Mouse (Mus musculus): ENCODE measurements around the gene Rasa3. TPM values are rescaled to one million over a fixed set of nuclear protein-coding genes. Genes with fewer than 3 reads are reported as not detected.

Gene Rasa3
- 9.7 and 13.9 TPM in 2 replicates for polyA plus RNA-seq (2012; ENCODE audit: insufficient read depth, insufficient read length, missing spikeins)

GRCm38 (mm10) chr8:13677413-13677883 lies at the start of gene Rasa3:
Gene Rasa3, minus strand, starts transcription at chr8:13677603.
- Histone ChIP-seq H3K4me3 (ENCODE audit: insufficient read depth, low read depth, low read length) (peak within 1 kb of the TSS; percentile 95), H3K4me1 (ENCODE audit: control insufficient read depth, insufficient read depth, insufficient read length, low read length) (peaks cover 18% of the 10 kb centered on the region), H3K27ac (replicated peaks; ENCODE audit: low read depth, low read length) (peak within 1 kb of the TSS; percentile 87)

- Histone ChIP-seq H3K27ac (replicated peaks; ENCODE audit: low read depth, low read length) (no peak overlapping the region), H3K4me3 (ENCODE audit: insufficient read depth, low read depth, low read length) (no peak overlapping the region), H3K4me1 (ENCODE audit: control insufficient read depth, insufficient read depth, insufficient read length, low read length) (no peaks in the 10 kb centered on the region)
These were observed 48.3 kb upstream of the Rasa3 start for GRCm38 (mm10) chr8:13725722-13726121.

- Histone ChIP-seq H3K4me1 (ENCODE audit: control insufficient read depth, insufficient read depth, insufficient read length, low read length) (no peaks in the 10 kb centered on the region), H3K27ac (replicated peaks; ENCODE audit: low read depth, low read length) (no peak overlapping the region), H3K4me3 (ENCODE audit: insufficient read depth, low read depth, low read length) (no peak overlapping the region)
These were observed 41.6 kb upstream of the Rasa3 start for GRCm38 (mm10) chr8:13718980-13719379.

- Histone ChIP-seq H3K4me1 (ENCODE audit: control insufficient read depth, insufficient read depth, insufficient read length, low read length) (no peaks in the 10 kb centered on the region), H3K4me3 (ENCODE audit: insufficient read depth, low read depth, low read length) (no peak overlapping the region), H3K27ac (replicated peaks; ENCODE audit: low read depth, low read length) (no peak overlapping the region)
These were observed 31.1 kb upstream of the Rasa3 start for GRCm38 (mm10) chr8:13708514-13708913.

GRCm38 (mm10) chr8:13706918-13707317 lies 29.5 kb upstream of the Rasa3 start:
- H3K4me1 ChIP-seq (ENCODE audit: control insufficient read depth, insufficient read depth, insufficient read length, low read length): 0 out of 2 replicates have a peak, but pooled peaks cover 3% of the 10 kb centered on the region
- H3K4me3 ChIP-seq (ENCODE audit: insufficient read depth, low read depth, low read length): no peak overlapping the region
- no peak overlapping the region for H3K27ac ChIP-seq (replicated peaks; ENCODE audit: low read depth, low read length)

- Histone ChIP-seq H3K4me3 (ENCODE audit: insufficient read depth, low read depth, low read length) (no peak within 1 kb of the TSS), H3K27ac (replicated peaks; ENCODE audit: low read depth, low read length) (no peak within 1 kb of the TSS), H3K4me1 (ENCODE audit: control insufficient read depth, insufficient read depth, insufficient read length, low read length) (0 out of 2 replicates have a peak, but pooled peaks cover 3% of the 10 kb centered on the region)
These were observed 28.3 kb upstream of the Rasa3 start, which contains the start of gene Cfap97d2 for GRCm38 (mm10) chr8:13705668-13706067. Gene Cfap97d2, plus strand, starts transcription at chr8:13705889.

- Histone ChIP-seq H3K27ac (replicated peaks; ENCODE audit: low read depth, low read length) (no peak overlapping the region), H3K4me1 (ENCODE audit: control insufficient read depth, insufficient read depth, insufficient read length, low read length) (0 out of 2 replicates have a peak, but pooled peaks cover 3% of the 10 kb centered on the region), H3K4me3 (ENCODE audit: insufficient read depth, low read depth, low read length) (no peak overlapping the region)
These were observed 26.9 kb upstream of the Rasa3 start for GRCm38 (mm10) chr8:13704301-13704700.

- Histone ChIP-seq H3K27ac (replicated peaks; ENCODE audit: low read depth, low read length) (no peak overlapping the region), H3K4me3 (ENCODE audit: insufficient read depth, low read depth, low read length) (no peak overlapping the region), H3K4me1 (ENCODE audit: control insufficient read depth, insufficient read depth, insufficient read length, low read length) (0 out of 2 replicates have a peak, but pooled peaks cover 3% of the 10 kb centered on the region)
These were observed 26.4 kb upstream of the Rasa3 start for GRCm38 (mm10) chr8:13703756-13704155.

GRCm38 (mm10) chr8:13702755-13703154 lies 25.4 kb upstream of the Rasa3 start:
- Histone ChIP-seq H3K4me1 (ENCODE audit: control insufficient read depth, insufficient read depth, insufficient read length, low read length) (0 out of 2 replicates have a peak, but pooled peaks cover 3% of the 10 kb centered on the region), H3K27ac (replicated peaks; ENCODE audit: low read depth, low read length) (no peak overlapping the region)

GRCm38 (mm10) chr8:13699323-13699949 lies 22.0 kb upstream of the Rasa3 start:
- no peak overlapping the region for H3K4me3 ChIP-seq (ENCODE audit: insufficient read depth, low read depth, low read length)
- 0 out of 2 replicates have a peak, but pooled peaks cover 3% of the 10 kb centered on the region for H3K4me1 ChIP-seq (ENCODE audit: control insufficient read depth, insufficient read depth, insufficient read length, low read length)
- no peak overlapping the region for H3K27ac ChIP-seq (replicated peaks; ENCODE audit: low read depth, low read length)

More at GRCm38 (mm10) chr8:13702755-13703154, 25.4 kb upstream of the Rasa3 start:
- H3K4me3 ChIP-seq (ENCODE audit: insufficient read depth, low read depth, low read length): no peak overlapping the region

GRCm38 (mm10) chr8:13698281-13698680 lies 20.9 kb upstream of the Rasa3 start:
- H3K27ac ChIP-seq (replicated peaks; ENCODE audit: low read depth, low read length): no peak overlapping the region
- H3K4me3 ChIP-seq (ENCODE audit: insufficient read depth, low read depth, low read length): no peak overlapping the region
- 0 out of 2 replicates have a peak, but pooled peaks cover 3% of the 10 kb centered on the region for H3K4me1 ChIP-seq (ENCODE audit: control insufficient read depth, insufficient read depth, insufficient read length, low read length)

- Histone ChIP-seq H3K4me1 (ENCODE audit: control insufficient read depth, insufficient read depth, insufficient read length, low read length) (0 out of 2 replicates have a peak, but pooled peaks cover 3% of the 10 kb centered on the region), H3K27ac (replicated peaks; ENCODE audit: low read depth, low read length) (no peak overlapping the region), H3K4me3 (ENCODE audit: insufficient read depth, low read depth, low read length) (no peak overlapping the region)
These were observed 20.3 kb upstream of the Rasa3 start for GRCm38 (mm10) chr8:13697681-13698080.

GRCm38 (mm10) chr8:13697196-13697595 lies 19.8 kb upstream of the Rasa3 start:
- Histone ChIP-seq H3K27ac (replicated peaks; ENCODE audit: low read depth, low read length) (no peak overlapping the region), H3K4me3 (ENCODE audit: insufficient read depth, low read depth, low read length) (no peak overlapping the region), H3K4me1 (ENCODE audit: control insufficient read depth, insufficient read depth, insufficient read length, low read length) (0 out of 2 replicates have a peak, but pooled peaks cover 2% of the 10 kb centered on the region)

- no peak overlapping the region for H3K4me3 ChIP-seq (ENCODE audit: insufficient read depth, low read depth, low read length)
- H3K4me1 ChIP-seq (ENCODE audit: control insufficient read depth, insufficient read depth, insufficient read length, low read length): no peaks in the 10 kb centered on the region
- no peak overlapping the region for H3K27ac ChIP-seq (replicated peaks; ENCODE audit: low read depth, low read length)
These were observed 18.8 kb upstream of the Rasa3 start for GRCm38 (mm10) chr8:13696157-13696556.

- Histone ChIP-seq H3K4me1 (ENCODE audit: control insufficient read depth, insufficient read depth, insufficient read length, low read length) (no peaks in the 10 kb centered on the region), H3K27ac (replicated peaks; ENCODE audit: low read depth, low read length) (no peak overlapping the region), H3K4me3 (ENCODE audit: insufficient read depth, low read depth, low read length) (no peak overlapping the region)
These were observed 17.9 kb upstream of the Rasa3 start for GRCm38 (mm10) chr8:13695203-13695867.
